Mouse (Mus musculus) embryonic fibroblast, embryonic 13.5 days (primary cell): Measurements from ENCODE around the gene Capn11.

ENCODE experiments used
- CTCF ChIP-seq: IDR thresholded peaks from 2 replicates; pipeline ENCODE4 v1.5.1; 2011; ENCODE audit warnings: mild to moderate bottlenecking, control low read depth, low read length, moderate library complexity, borderline replicate concordance; ENCODE audit not compliant: insufficient read depth
- POLR2A ChIP-seq: IDR thresholded peaks from 2 replicates; pipeline ENCODE4 v1.6.1; 2011; ENCODE audit warnings: low read depth, mild to moderate bottlenecking, control low read depth, low read length, moderate library complexity

DNA sequence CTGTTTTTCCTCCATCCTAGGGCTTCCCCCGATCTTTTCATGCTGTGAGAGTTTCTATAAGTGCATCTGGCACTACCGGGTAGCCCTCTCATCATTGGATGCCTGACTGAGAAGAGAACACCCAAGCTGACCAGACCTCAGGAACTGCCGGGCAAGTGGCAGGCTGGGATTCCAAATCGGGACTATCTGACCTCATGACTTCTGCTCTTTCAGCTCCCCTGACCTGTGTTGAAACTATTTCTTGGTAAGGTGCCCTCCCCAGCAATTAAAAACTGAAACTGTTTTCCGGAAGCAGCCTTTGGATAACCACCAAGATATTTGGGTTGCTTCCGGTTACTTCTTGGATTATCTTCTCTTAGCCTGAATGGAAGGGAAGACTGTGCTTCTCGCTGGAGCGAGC, 49.1 kb upstream of the Capn11 start:
- TF ChIP-seq CTCF (no peak), POLR2A (no peak)
